Mouse (Mus musculus): Measurements from ENCODE around the gene Krtap4-9. TPM values are rescaled to one million over a fixed set of nuclear protein-coding genes. Genes with fewer than 3 reads are reported as not detected.
"Not testable (repeated sequence)": the region's sequence is repeated elsewhere in the genome, so short reads cannot be mapped to it uniquely, and the experiment has no call there.

Krtap4-9 gene
- total and polyA plus RNA-seq, 2 experiments from 2014 or later, result not detected

- H3K36me3 ChIP-seq (ENCODE audit: insufficient read depth); DNase-seq; H3K4me2 ChIP-seq (ENCODE audit: low read depth); ATAC-seq; H3K27ac ChIP-seq (ENCODE audit: low read depth, low read length); H3K27me3 ChIP-seq (ENCODE audit: insufficient read depth, low read length); H3K4me3 ChIP-seq (ENCODE audit: low read depth, low read length); H3K4me1 ChIP-seq (ENCODE audit: insufficient read depth); H3K9ac ChIP-seq; H3K9me3 ChIP-seq (ENCODE audit: low read length): not testable (repeated sequence)
Observed at GRCm38 (mm10) chr11:99809792-99810191, 24.8 kb downstream of the Krtap4-9 start, which contains the start of gene Krtap4-13. TSS of gene Krtap4-13 (minus strand) at chr11:99809892.

- DNase-seq; H3K27me3 ChIP-seq (ENCODE audit: insufficient read depth, low read length); H3K27ac ChIP-seq (ENCODE audit: low read depth, low read length); H3K4me1 ChIP-seq (ENCODE audit: insufficient read depth); H3K4me2 ChIP-seq (ENCODE audit: low read depth); H3K36me3 ChIP-seq (ENCODE audit: insufficient read depth); H3K9ac ChIP-seq; H3K9me3 ChIP-seq (ENCODE audit: low read length); ATAC-seq; H3K4me3 ChIP-seq (ENCODE audit: low read depth, low read length): not testable (repeated sequence)
- WGBS, result 83% methylated on average over 2 of the region's 2 CpGs
Observed at GRCm38 (mm10) chr11:99815566-99815965, 30.6 kb downstream of the Krtap4-9 start, which contains the start of gene Gm11564. TSS of gene Gm11564 (minus strand) at chr11:99815666.

Other genes starting within 250 kb of the Krtap4-9 start
Only the 30 nearest of the 43 such genes appear.
- gene Krtap9-3, start 187.1 kb upstream of the Krtap4-9 start, total RNA-seq (2014; rRNA removed), result not detected in 2 replicates
- not detected in 2 replicates for gene Krtap9-3, start 187.1 kb upstream of the Krtap4-9 start, polyA plus RNA-seq (2015; fragmentation: Nextera tagmentation; extraction: Ambion mirVana)
- gene Gm11938, start 181.9 kb upstream of the Krtap4-9 start, total RNA-seq (2014; rRNA removed), result not detected in 2 replicates
- gene Gm11938, start 181.9 kb upstream of the Krtap4-9 start, polyA plus RNA-seq (2015; fragmentation: Nextera tagmentation; extraction: Ambion mirVana), result not detected in 2 replicates
- gene Gm11937, start 175.0 kb upstream of the Krtap4-9 start, total RNA-seq (2014; rRNA removed), result not detected in 2 replicates
- not detected in 2 replicates for gene Gm11937, start 175.0 kb upstream of the Krtap4-9 start, polyA plus RNA-seq (2015; fragmentation: Nextera tagmentation; extraction: Ambion mirVana)
- not detected in 2 replicates for gene Krtap2-4, start 170.4 kb upstream of the Krtap4-9 start, total RNA-seq (2014; rRNA removed)
- not detected in 2 replicates for gene Krtap2-4, start 170.4 kb upstream of the Krtap4-9 start, polyA plus RNA-seq (2015; fragmentation: Nextera tagmentation; extraction: Ambion mirVana)
- gene Gm11562, start 164.8 kb upstream of the Krtap4-9 start, total RNA-seq (2014; rRNA removed), result not detected in 2 replicates
- gene Gm11562, start 164.8 kb upstream of the Krtap4-9 start, polyA plus RNA-seq (2015; fragmentation: Nextera tagmentation; extraction: Ambion mirVana), result not detected in 2 replicates
- gene Krtap4-1, start 157.0 kb upstream of the Krtap4-9 start, total RNA-seq (2014; rRNA removed), result not detected in 2 replicates
- gene Krtap4-1, start 157.0 kb upstream of the Krtap4-9 start, polyA plus RNA-seq (2015; fragmentation: Nextera tagmentation; extraction: Ambion mirVana), result not detected in 2 replicates
- not detected in 2 replicates for gene Krtap4-2, start 150.1 kb upstream of the Krtap4-9 start, total RNA-seq (2014; rRNA removed)
- gene Krtap4-2, start 150.1 kb upstream of the Krtap4-9 start, polyA plus RNA-seq (2015; fragmentation: Nextera tagmentation; extraction: Ambion mirVana), result not detected in 2 replicates
- not detected in 2 replicates for gene Krtap4-7, start 141.1 kb upstream of the Krtap4-9 start, total RNA-seq (2014; rRNA removed)
- not detected in 2 replicates for gene Krtap4-7, start 141.1 kb upstream of the Krtap4-9 start, polyA plus RNA-seq (2015; fragmentation: Nextera tagmentation; extraction: Ambion mirVana)
- gene Gm11555, start 135.0 kb upstream of the Krtap4-9 start, total RNA-seq (2014; rRNA removed), result not detected in 2 replicates
- gene Gm11555, start 135.0 kb upstream of the Krtap4-9 start, polyA plus RNA-seq (2015; fragmentation: Nextera tagmentation; extraction: Ambion mirVana), result not detected in 2 replicates
- gene Gm11563, start 126.2 kb upstream of the Krtap4-9 start, total RNA-seq (2014; rRNA removed), result not detected in 2 replicates
- gene Gm11563, start 126.2 kb upstream of the Krtap4-9 start, polyA plus RNA-seq (2015; fragmentation: Nextera tagmentation; extraction: Ambion mirVana), result not detected in 2 replicates
- not detected in 2 replicates for gene Krtap4-6, start 119.2 kb upstream of the Krtap4-9 start, total RNA-seq (2014; rRNA removed)
- not detected in 2 replicates for gene Krtap4-6, start 119.2 kb upstream of the Krtap4-9 start, polyA plus RNA-seq (2015; fragmentation: Nextera tagmentation; extraction: Ambion mirVana)
- gene Gm14190, start 94.5 kb upstream of the Krtap4-9 start, total RNA-seq (2014; rRNA removed), result not detected in 2 replicates
- not detected in 2 replicates for gene Gm14190, start 94.5 kb upstream of the Krtap4-9 start, polyA plus RNA-seq (2015; fragmentation: Nextera tagmentation; extraction: Ambion mirVana)
- gene Gm14180, start 50.9 kb upstream of the Krtap4-9 start, total RNA-seq (2014; rRNA removed), result not detected in 2 replicates
- not detected in 2 replicates for gene Gm14180, start 50.9 kb upstream of the Krtap4-9 start, polyA plus RNA-seq (2015; fragmentation: Nextera tagmentation; extraction: Ambion mirVana)
- gene Gm11595, start 12.3 kb upstream of the Krtap4-9 start, total RNA-seq (2014; rRNA removed), result not detected in 2 replicates
- gene Gm11595, start 12.3 kb upstream of the Krtap4-9 start, polyA plus RNA-seq (2015; fragmentation: Nextera tagmentation; extraction: Ambion mirVana), result not detected in 2 replicates
- not detected in 2 replicates for gene Krtap4-8, start 4.5 kb upstream of the Krtap4-9 start, total RNA-seq (2014; rRNA removed)
- gene Krtap4-8, start 4.5 kb upstream of the Krtap4-9 start, polyA plus RNA-seq (2015; fragmentation: Nextera tagmentation; extraction: Ambion mirVana), result not detected in 2 replicates
- not detected in 2 replicates for gene Gm11596, start 8.3 kb downstream of the Krtap4-9 start, total RNA-seq (2014; rRNA removed)
- not detected in 2 replicates for gene Gm11596, start 8.3 kb downstream of the Krtap4-9 start, polyA plus RNA-seq (2015; fragmentation: Nextera tagmentation; extraction: Ambion mirVana)
- gene Gm11569, start 13.7 kb downstream of the Krtap4-9 start, total RNA-seq (2014; rRNA removed), result not detected in 2 replicates
- gene Gm11569, start 13.7 kb downstream of the Krtap4-9 start, polyA plus RNA-seq (2015; fragmentation: Nextera tagmentation; extraction: Ambion mirVana), result not detected in 2 replicates
- gene Gm11554, start 19.2 kb downstream of the Krtap4-9 start, total RNA-seq (2014; rRNA removed), result not detected in 2 replicates
- not detected in 2 replicates for gene Gm11554, start 19.2 kb downstream of the Krtap4-9 start, polyA plus RNA-seq (2015; fragmentation: Nextera tagmentation; extraction: Ambion mirVana)
- 0.33 TPM in 1 of 2 replicates, not detected in the other for gene Krtap4-13, start 24.7 kb downstream of the Krtap4-9 start, total RNA-seq (2014; rRNA removed)
- not detected in 2 replicates for gene Krtap4-13, start 24.7 kb downstream of the Krtap4-9 start, polyA plus RNA-seq (2015; fragmentation: Nextera tagmentation; extraction: Ambion mirVana)
- gene Gm11564, start 30.5 kb downstream of the Krtap4-9 start, total RNA-seq (2014; rRNA removed), result not detected in 2 replicates
- gene Gm11564, start 30.5 kb downstream of the Krtap4-9 start, polyA plus RNA-seq (2015; fragmentation: Nextera tagmentation; extraction: Ambion mirVana), result not detected in 2 replicates
- not detected in 2 replicates for gene 2300003K06Rik, start 52.9 kb downstream of the Krtap4-9 start, total RNA-seq (2014; rRNA removed)
- gene 2300003K06Rik, start 52.9 kb downstream of the Krtap4-9 start, polyA plus RNA-seq (2015; fragmentation: Nextera tagmentation; extraction: Ambion mirVana), result not detected in 2 replicates
- gene Krtap4-16, start 66.4 kb downstream of the Krtap4-9 start, total RNA-seq (2014; rRNA removed), result not detected in 2 replicates
- not detected in 2 replicates for gene Krtap4-16, start 66.4 kb downstream of the Krtap4-9 start, polyA plus RNA-seq (2015; fragmentation: Nextera tagmentation; extraction: Ambion mirVana)
- gene Gm11568, start 72.7 kb downstream of the Krtap4-9 start, total RNA-seq (2014; rRNA removed), result not detected in 2 replicates
- not detected in 2 replicates for gene Gm11568, start 72.7 kb downstream of the Krtap4-9 start, polyA plus RNA-seq (2015; fragmentation: Nextera tagmentation; extraction: Ambion mirVana)
- not detected in 2 replicates for gene Gm11559, start 79.3 kb downstream of the Krtap4-9 start, total RNA-seq (2014; rRNA removed)
- gene Gm11559, start 79.3 kb downstream of the Krtap4-9 start, polyA plus RNA-seq (2015; fragmentation: Nextera tagmentation; extraction: Ambion mirVana), result not detected in 2 replicates
- not detected in 2 replicates for gene Krtap9-1, start 88.2 kb downstream of the Krtap4-9 start, total RNA-seq (2014; rRNA removed)
- gene Krtap9-1, start 88.2 kb downstream of the Krtap4-9 start, polyA plus RNA-seq (2015; fragmentation: Nextera tagmentation; extraction: Ambion mirVana), result not detected in 2 replicates
- not detected in 2 replicates for gene Gm11567, start 94.0 kb downstream of the Krtap4-9 start, total RNA-seq (2014; rRNA removed)
- not detected in 2 replicates for gene Gm11567, start 94.0 kb downstream of the Krtap4-9 start, polyA plus RNA-seq (2015; fragmentation: Nextera tagmentation; extraction: Ambion mirVana)
- not detected in 2 replicates for gene Krtap31-1, start 122.7 kb downstream of the Krtap4-9 start, total RNA-seq (2014; rRNA removed)
- not detected in 2 replicates for gene Krtap31-1, start 122.7 kb downstream of the Krtap4-9 start, polyA plus RNA-seq (2015; fragmentation: Nextera tagmentation; extraction: Ambion mirVana)
- not detected in 2 replicates for gene Gm11565, start 129.6 kb downstream of the Krtap4-9 start, total RNA-seq (2014; rRNA removed)
- not detected in 2 replicates for gene Gm11565, start 129.6 kb downstream of the Krtap4-9 start, polyA plus RNA-seq (2015; fragmentation: Nextera tagmentation; extraction: Ambion mirVana)
- gene Krtap31-2, start 151.1 kb downstream of the Krtap4-9 start, total RNA-seq (2014; rRNA removed), result not detected in 2 replicates
- not detected in 2 replicates for gene Krtap31-2, start 151.1 kb downstream of the Krtap4-9 start, polyA plus RNA-seq (2015; fragmentation: Nextera tagmentation; extraction: Ambion mirVana)
- not detected in 2 replicates for gene Krtap9-5, start 163.3 kb downstream of the Krtap4-9 start, total RNA-seq (2014; rRNA removed)
- gene Krtap9-5, start 163.3 kb downstream of the Krtap4-9 start, polyA plus RNA-seq (2015; fragmentation: Nextera tagmentation; extraction: Ambion mirVana), result not detected in 2 replicates

Measured in forebrain, postnatal 0 days (tissue).